19 mouse cellular contexts compared by ENCODE assay signal in genomic region chr4:133062286-133062685, GRCm38 (mm10). TPM values are rescaled to one million over a fixed set of nuclear protein-coding genes. Genes with fewer than 3 reads are reported as not detected.
DNase-seq lines count a peak whose midpoint lies in the region; ATAC-seq and TF ChIP-seq lines count a peak whose summit lies in the region.
"Had no signal": no experiment of that assay in that cellular context is flagged by ENCODE, and none has a peak within 500 bp of the region (broad histone marks: within the 10 kb centered on the region; RNA-seq: fewer than 3 reads in every experiment).

No protein-coding gene starts in this region.

- no peak for ATAC-seq in hindbrain, postnatal 0 days
- ATAC-seq: forebrain, embryonic 14.5 days; hindbrain, embryonic 16.5 days had no signal

- peak overlapping the region; percentile 94 for H3K27ac ChIP-seq in gastrocnemius, adult 2 months
- 0 out of 2 replicates have a peak overlapping the region, but pooled peaks have one; percentile 43 for H3K27ac ChIP-seq in hindbrain, embryonic 10.5 days
- H3K27ac ChIP-seq in hindbrain, postnatal 0 days = no peak overlapping the region
- H3K27ac ChIP-seq: hindbrain, embryonic 12.5 days had no signal

- H3K9ac ChIP-seq in hindbrain, postnatal 0 days (replicated peaks; ENCODE audit: low read length) = no peak overlapping the region
- H3K9ac ChIP-seq: hindbrain, embryonic 12.5 days had no signal

- H3K4me3 ChIP-seq in gastrocnemius, adult 2 months = no peak overlapping the region
- no peak overlapping the region for H3K4me3 ChIP-seq in hindbrain, embryonic 10.5 days
- H3K4me3 ChIP-seq in hindbrain, postnatal 0 days (ENCODE audit: low read length) = no peak overlapping the region
- H3K4me3 ChIP-seq in E14TG2a.4 (replicated peaks; ENCODE audit: low read length) = peak overlapping the region; percentile 69
- H3K4me3 ChIP-seq: embryonic facial prominence, embryonic 10.5 days; hindbrain, embryonic 12.5 days had no signal

- intact Hi-C loops in gastrocnemius, adult 2 months (cut with DNase I) = no loop called here

- WGBS in hindbrain, embryonic 10.5 days = 94% methylated on average over 14 of the region's 14 CpGs
- 90% methylated on average over 14 of the region's 14 CpGs for WGBS in hindbrain, postnatal 0 days

- peaks cover 36% of the 10 kb centered on the region for H3K4me1 ChIP-seq in hindbrain, embryonic 10.5 days (replicated peaks)
- H3K4me1 ChIP-seq in hindbrain, postnatal 0 days (ENCODE audit: insufficient read depth, low read length) = peaks cover 6% of the 10 kb centered on the region; the same call in 1 of the 2 replicates
- peaks cover 98% of the 10 kb centered on the region for H3K4me1 ChIP-seq in E14TG2a.4 (replicated peaks; ENCODE audit: low read depth, low read length)

- TF ChIP-seq CTCF in gastrocnemius, adult 2 months (IDR thresholded peaks at IDR 0.05) = no peak
- TF ChIP-seq CTCF in hindbrain, postnatal 0 days (IDR thresholded peaks at IDR 0.05; ENCODE audit: low read depth) = no peak
- TF ChIP-seq CTCF in E14TG2a.4 (conservative IDR thresholded peaks at IDR 0.05; ENCODE audit: low read length) = no peak

- H3K4me2 ChIP-seq in hindbrain, postnatal 0 days (ENCODE audit: low read depth, low read length) = no peak overlapping the region
- H3K4me2 ChIP-seq: hindbrain, embryonic 12.5 days had no signal

- H3K9me3 ChIP-seq in hindbrain, embryonic 10.5 days = no peaks in the 10 kb centered on the region
- no peaks in the 10 kb centered on the region for H3K9me3 ChIP-seq in hindbrain, postnatal 0 days (ENCODE audit: low read length)
- H3K9me3 ChIP-seq in E14TG2a.4 (ENCODE audit: low read length) = no peaks in the 10 kb centered on the region
- H3K9me3 ChIP-seq: embryonic facial prominence, embryonic 10.5 days; G1E; hindbrain, embryonic 12.5 days had no signal

- peaks cover 97% of the 10 kb centered on the region for H3K36me3 ChIP-seq in hindbrain, embryonic 10.5 days
- peaks cover 65% of the 10 kb centered on the region for H3K36me3 ChIP-seq in hindbrain, postnatal 0 days (ENCODE audit: insufficient read depth, low read length)
- H3K36me3 ChIP-seq in E14TG2a.4 (ENCODE audit: insufficient read depth, low read length) = peaks cover 98% of the 10 kb centered on the region

- H3K27me3 ChIP-seq in hindbrain, embryonic 10.5 days (ENCODE audit: insufficient read depth, poor library complexity, severe bottlenecking) = no peaks in the 10 kb centered on the region
- no peaks in the 10 kb centered on the region for H3K27me3 ChIP-seq in hindbrain, postnatal 0 days (ENCODE audit: insufficient read depth, low read length)
- no peaks in the 10 kb centered on the region for H3K27me3 ChIP-seq in E14TG2a.4 (ENCODE audit: insufficient read depth, low read length)
- H3K27me3 ChIP-seq: hindbrain, embryonic 12.5 days had no signal

- peak; percentile 46 for DNase-seq in gastrocnemius, adult 2 months
- no peak for DNase-seq in gastrocnemius, postnatal 25 days
- DNase-seq in hindbrain, embryonic 10.5 days (ENCODE audit: low spot score) = no peak
- no peak for DNase-seq in hindbrain, postnatal 0 days (ENCODE audit: low spot score)
- DNase-seq in ZHBTc4 (ENCODE audit: low read depth, low spot score) = peak; percentile 30
- DNase-seq in cerebellum, adult 11 months = no peak
- DNase-seq: adrenal gland, postnatal 14 days; cerebellum, adult 18-20 months; cerebellum, adult 9-11 months; cerebellum, postnatal 36 days; gastrocnemius, postnatal 10 days; heart, postnatal 10 days; kidney, adult 18-20 months had no signal

RNA-seq across cellular contexts. Expression of gene Ahdc1, which starts 51.2 kb away (rescaled TPM):
- 10 to 100 TPM; 30.2 to 55.1 TPM for total RNA-seq in gastrocnemius, adult 2 months (2021)
- total RNA-seq in gastrocnemius, postnatal 25 days (2021) = 10 to 100 TPM; 29.3 to 32.8 TPM
- 9.0 and 9.7 TPM in 2 replicates for polyA plus RNA-seq in hindbrain, embryonic 10.5 days (2016; fragmentation: Nextera tagmentation; extraction: Ambion mirVana)
- total RNA-seq in hindbrain, postnatal 0 days (2014; rRNA removed) = 88.2 and 106 TPM in 2 replicates
- polyA plus RNA-seq in hindbrain, postnatal 0 days (2015; fragmentation: Nextera tagmentation; extraction: Ambion mirVana) = 9.7 and 10.8 TPM in 2 replicates

Comparison
In these comparisons a context has a peak if more than half of its experiments do, and no peak if none do; other contexts are left out.
1. DNase-seq: peak in gastrocnemius, adult 2 months (single experiment) and ZHBTc4 (single experiment); none in gastrocnemius, postnatal 25 days (single experiment), hindbrain, embryonic 10.5 days (single experiment), hindbrain, postnatal 0 days (single experiment) and cerebellum, adult 11 months (single experiment).